Mouse (Mus musculus) liver, adult 2 months (tissue): ENCODE data around the gene Mosmo.

Source experiments
- CTCF ChIP-seq: fragments of 200-500 bp; IDR thresholded peaks from 2 replicates; pipeline ENCODE4 v1.5.1; 2011; ENCODE audit warnings: low read depth, low read length, control low read depth
- POLR2A ChIP-seq: fragments of 200-500 bp; IDR thresholded peaks from 2 replicates; pipeline ENCODE4 v1.6.1; 2011; ENCODE audit warnings: low read length, control low read depth; ENCODE audit not compliant: insufficient read depth; ENCODE audit errors: extremely low read depth

DNA sequence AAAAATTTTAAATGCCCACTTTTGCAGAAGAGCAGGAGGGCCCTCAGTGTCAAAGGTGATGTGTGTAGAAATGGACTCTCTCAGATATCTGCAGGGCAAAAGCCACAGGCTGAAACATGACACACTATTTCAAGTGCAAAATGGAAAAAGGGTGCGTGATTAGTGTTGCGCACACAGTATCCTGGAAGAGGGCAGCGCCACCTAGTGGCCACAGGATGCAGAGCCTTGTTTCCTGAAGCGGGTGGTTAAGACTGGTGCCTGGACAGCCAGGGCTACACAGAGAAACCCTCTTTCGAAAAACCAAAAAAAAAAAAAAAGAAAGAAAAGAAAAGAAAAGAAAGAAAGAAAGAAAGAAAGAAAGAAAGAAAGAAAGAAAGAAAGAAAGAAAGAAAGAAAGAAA lies 77.3 kb downstream of the Mosmo start:
- TF ChIP-seq POLR2A (no peak), CTCF (peak; percentile 97)
